Mouse (Mus musculus): ENCODE results near the gene Exoc3l2. TPM values are rescaled to one million over a fixed set of nuclear protein-coding genes. Genes with fewer than 3 reads are reported as not detected.

Exoc3l2 gene
- total RNA-seq, 2 experiments from 2014 or later, result 0.79 to 1.1 TPM

GRCm38 (mm10) chr7:19455186-19455585 lies 7.9 kb upstream of the Exoc3l2 start:
- no peak for DNase-seq
- intact Hi-C loops (cut with DNase I), result no loop called here

GRCm38 (mm10) chr7:19455819-19456495 lies 7.2 kb upstream of the Exoc3l2 start:
- DNase-seq, result no peak
- intact Hi-C loops (cut with DNase I), result no loop called here

- no peak for DNase-seq
- intact Hi-C loops (cut with DNase I), result no loop called here
Measured at GRCm38 (mm10) chr7:19456628-19457027, 6.5 kb upstream of the Exoc3l2 start.

GRCm38 (mm10) chr7:19457414-19458071 lies 5.6 kb upstream of the Exoc3l2 start:
- intact Hi-C loops (cut with DNase I), result no loop called here
- no peak for DNase-seq

GRCm38 (mm10) chr7:19458072-19458486 lies 5.1 kb upstream of the Exoc3l2 start:
- DNase-seq, result peak; percentile 65 to 70
- intact Hi-C loops (cut with DNase I), result no loop called here

- peak; percentile 81 to 83 for DNase-seq
- intact Hi-C loops (cut with DNase I), result no loop called here
Measured at GRCm38 (mm10) chr7:19458591-19459111, 4.5 kb upstream of the Exoc3l2 start, which contains the start of gene Mark4. Mark4 (minus strand) TSS chr7:19458821.

GRCm38 (mm10) chr7:19459144-19459870 lies 3.8 kb upstream of the Exoc3l2 start:
- intact Hi-C loops (cut with DNase I), result no loop called here
- DNase-seq, result no peak

GRCm38 (mm10) chr7:19460500-19460899 lies 2.6 kb upstream of the Exoc3l2 start:
- intact Hi-C loops (cut with DNase I), result loop anchor here (2.0 to 5.0 kb wide), 3 partner anchors 14 to 112 kb away; no protein-coding TSS in a partner anchor
- no peak for DNase-seq

GRCm38 (mm10) chr7:19461488-19461887 lies 1.6 kb upstream of the Exoc3l2 start:
- intact Hi-C loops (cut with DNase I), result loop anchor here (2.0 to 5.0 kb wide), 3 partner anchors 13 to 111 kb away; no protein-coding TSS in a partner anchor
- peak; percentile 81 to 86 for DNase-seq

GRCm38 (mm10) chr7:19462443-19462842 lies 688 bp upstream of the Exoc3l2 start:
- intact Hi-C loops (cut with DNase I), result loop anchor here (5.0 kb wide), 2 partner anchors 40 to 110 kb away; no protein-coding TSS in a partner anchor
- DNase-seq, result no peak

GRCm38 (mm10) chr7:19464367-19465307 lies 1.5 kb downstream of the Exoc3l2 start:
- no peak for DNase-seq
- intact Hi-C loops (cut with DNase I), result loop anchor here (5.0 kb wide), 2 partner anchors 38 to 108 kb away; no protein-coding TSS in a partner anchor

GRCm38 (mm10) chr7:19466602-19467145 lies 3.5 kb downstream of the Exoc3l2 start:
- no peak for DNase-seq
- intact Hi-C loops (cut with DNase I), result no loop called here

GRCm38 (mm10) chr7:19467638-19468037 lies 4.5 kb downstream of the Exoc3l2 start:
- no peak for DNase-seq
- intact Hi-C loops (cut with DNase I), result no loop called here

GRCm38 (mm10) chr7:19468279-19468678 lies 5.1 kb downstream of the Exoc3l2 start:
- DNase-seq, result no peak
- intact Hi-C loops (cut with DNase I), result no loop called here

GRCm38 (mm10) chr7:19469404-19469803 lies 6.3 kb downstream of the Exoc3l2 start:
- intact Hi-C loops (cut with DNase I), result no loop called here
- no peak for DNase-seq

GRCm38 (mm10) chr7:19470308-19470707 lies 7.2 kb downstream of the Exoc3l2 start:
- intact Hi-C loops (cut with DNase I), result loop anchor here (2.0 kb wide), 1 partner anchor 28 kb away; no protein-coding TSS in a partner anchor
- no peak for DNase-seq

GRCm38 (mm10) chr7:19472403-19472802 lies 9.3 kb downstream of the Exoc3l2 start:
- intact Hi-C loops (cut with DNase I), result no loop called here
- no peak for DNase-seq

- intact Hi-C loops (cut with DNase I), result loop anchor here (2.0 kb wide), 1 partner anchor 13 kb away; no protein-coding TSS in a partner anchor
- peak; percentile 84 to 89 for DNase-seq
Measured at GRCm38 (mm10) chr7:19473875-19474443, 10.8 kb downstream of the Exoc3l2 start.

GRCm38 (mm10) chr7:19477084-19477483 lies 14.0 kb downstream of the Exoc3l2 start:
- no peak for DNase-seq
- intact Hi-C loops (cut with DNase I), result no loop called here
